Mouse (Mus musculus): Measurements from ENCODE around the gene Rbm25. TPM values are rescaled to one million over a fixed set of nuclear protein-coding genes. Genes with fewer than 3 reads are reported as not detected.
"Not testable (repeated sequence)": the region's sequence is repeated elsewhere in the genome, so short reads cannot be mapped to it uniquely, and the experiment has no call there.

Gene Rbm25
- polyA plus RNA-seq, 1 experiment, result 21.2 TPM

GRCm38 (mm10) chr12:83596191-83596954, 34.7 kb upstream of the Rbm25 start:
- peak overlapping the region; percentile 93 for H3K4me3 ChIP-seq (ENCODE audit: insufficient read depth, low read depth, low read length)
- TF ChIP-seq CTCF (conservative IDR thresholded peaks at IDR 0.05; ENCODE audit: insufficient read depth, insufficient read length, low read depth, low read length), result no peak
- TF ChIP-seq POLR2A (IDR thresholded peaks at IDR 0.05; ENCODE audit: low read depth, low read length), result no peak
- no peaks in the 10 kb centered on the region for H3K27me3 ChIP-seq (replicated peaks; ENCODE audit: control insufficient read depth, insufficient read depth, low read length)
- 1% methylated on average over 20 of the region's 20 CpGs for whole genome bisulfite sequencing
- DNase-seq, result peak; percentile 34
- H3K36me3 ChIP-seq (ENCODE audit: control insufficient read depth, insufficient read depth, low read length), result no peaks in the 10 kb centered on the region; the same call in 1 of the 2 replicates
- H3K27ac ChIP-seq (ENCODE audit: insufficient read depth, low read depth, low read length), result peak overlapping the region; percentile 74
- peaks cover 4% of the 10 kb centered on the region; the same call in 1 of the 2 replicates for H3K4me1 ChIP-seq (ENCODE audit: control insufficient read depth, insufficient read depth, low read length)

GRCm38 (mm10) chr12:83597025-83597501, 34.0 kb upstream of the Rbm25 start, which contains the start of gene Zfyve1:
Gene Zfyve1 (minus strand): TSS chr12:83597222.
- peak; percentile 98 for DNase-seq
- peak within 1 kb of the TSS; percentile 93 for H3K4me3 ChIP-seq (ENCODE audit: insufficient read depth, low read depth, low read length)
- TF ChIP-seq POLR2A (IDR thresholded peaks at IDR 0.05; ENCODE audit: low read depth, low read length) (peak; percentile 66), CTCF (conservative IDR thresholded peaks at IDR 0.05; ENCODE audit: insufficient read depth, insufficient read length, low read depth, low read length) (no peak)
- 0 out of 2 replicates have a peak, but pooled peaks cover 2% of the 10 kb centered on the region for H3K4me1 ChIP-seq (ENCODE audit: control insufficient read depth, insufficient read depth, low read length)
- H3K27ac ChIP-seq (ENCODE audit: insufficient read depth, low read depth, low read length), result peak within 1 kb of the TSS; percentile 74
- no peaks in the 10 kb centered on the region for H3K27me3 ChIP-seq (replicated peaks; ENCODE audit: control insufficient read depth, insufficient read depth, low read length)
- 1% methylated on average over 28 of the region's 28 CpGs for WGBS
- no peaks in the 10 kb centered on the region; the same call in 1 of the 2 replicates for H3K36me3 ChIP-seq (ENCODE audit: control insufficient read depth, insufficient read depth, low read length)

- WGBS, result 68% methylated on average over 2 of the region's 2 CpGs
- H3K36me3 ChIP-seq (ENCODE audit: control insufficient read depth, insufficient read depth, low read length), result no peaks in the 10 kb centered on the region; the same call in 1 of the 2 replicates
- no peaks in the 10 kb centered on the region for H3K27me3 ChIP-seq (replicated peaks; ENCODE audit: control insufficient read depth, insufficient read depth, low read length)
- H3K27ac ChIP-seq (ENCODE audit: insufficient read depth, low read depth, low read length), result no peak overlapping the region
- H3K4me1 ChIP-seq (ENCODE audit: control insufficient read depth, insufficient read depth, low read length), result 0 out of 2 replicates have a peak, but pooled peaks cover 2% of the 10 kb centered on the region
- no peak for DNase-seq
- H3K4me3 ChIP-seq (ENCODE audit: insufficient read depth, low read depth, low read length), result no peak overlapping the region
- no peak for TF ChIP-seq CTCF (conservative IDR thresholded peaks at IDR 0.05; ENCODE audit: insufficient read depth, insufficient read length, low read depth, low read length)
- TF ChIP-seq POLR2A (IDR thresholded peaks at IDR 0.05; ENCODE audit: low read depth, low read length), result no peak
These were observed 33.2 kb upstream of the Rbm25 start for GRCm38 (mm10) chr12:83597881-83598280.

- no peak for TF ChIP-seq CTCF (conservative IDR thresholded peaks at IDR 0.05; ENCODE audit: insufficient read depth, insufficient read length, low read depth, low read length)
- no peak for TF ChIP-seq POLR2A (IDR thresholded peaks at IDR 0.05; ENCODE audit: low read depth, low read length)
- Histone ChIP-seq H3K27me3 (replicated peaks; ENCODE audit: control insufficient read depth, insufficient read depth, low read length) (no peaks in the 10 kb centered on the region), H3K36me3 (ENCODE audit: control insufficient read depth, insufficient read depth, low read length) (no peaks in the 10 kb centered on the region), H3K4me3 (ENCODE audit: insufficient read depth, low read depth, low read length) (no peak overlapping the region), H3K4me1 (ENCODE audit: control insufficient read depth, insufficient read depth, low read length) (no peaks in the 10 kb centered on the region), H3K27ac (ENCODE audit: insufficient read depth, low read depth, low read length) (no peak overlapping the region)
- no peak for DNase-seq
- WGBS, result 94% methylated on average over 5 of the region's 5 CpGs
These were observed 28.8 kb upstream of the Rbm25 start for GRCm38 (mm10) chr12:83602285-83602684.

GRCm38 (mm10) chr12:83606411-83606810, 24.6 kb upstream of the Rbm25 start:
- not testable (repeated sequence) for H3K27me3 ChIP-seq (replicated peaks; ENCODE audit: control insufficient read depth, insufficient read depth, low read length); H3K36me3 ChIP-seq (ENCODE audit: control insufficient read depth, insufficient read depth, low read length); H3K4me1 ChIP-seq (ENCODE audit: control insufficient read depth, insufficient read depth, low read length); H3K27ac ChIP-seq (ENCODE audit: insufficient read depth, low read depth, low read length); DNase-seq; H3K4me3 ChIP-seq (ENCODE audit: insufficient read depth, low read depth, low read length)
- WGBS, result 99% methylated on average over 2 of the region's 2 CpGs

GRCm38 (mm10) chr12:83617261-83617660, 13.8 kb upstream of the Rbm25 start:
- H3K4me3 ChIP-seq (ENCODE audit: insufficient read depth, low read depth, low read length), result no peak overlapping the region
- TF ChIP-seq POLR2A (IDR thresholded peaks at IDR 0.05; ENCODE audit: low read depth, low read length) (no peak), CTCF (conservative IDR thresholded peaks at IDR 0.05; ENCODE audit: insufficient read depth, insufficient read length, low read depth, low read length) (no peak)
- WGBS, result 94% methylated on average over 5 of the region's 5 CpGs

GRCm38 (mm10) chr12:83618981-83619380, 12.1 kb upstream of the Rbm25 start:
- peak; percentile 41 for DNase-seq
- peaks cover 5% of the 10 kb centered on the region; the same call in 1 of the 2 replicates for H3K4me1 ChIP-seq (ENCODE audit: control insufficient read depth, insufficient read depth, low read length)
- no peaks in the 10 kb centered on the region for H3K36me3 ChIP-seq (ENCODE audit: control insufficient read depth, insufficient read depth, low read length)
- no peak for TF ChIP-seq CTCF (conservative IDR thresholded peaks at IDR 0.05; ENCODE audit: insufficient read depth, insufficient read length, low read depth, low read length)
- no peak for TF ChIP-seq POLR2A (IDR thresholded peaks at IDR 0.05; ENCODE audit: low read depth, low read length)
- H3K27me3 ChIP-seq (replicated peaks; ENCODE audit: control insufficient read depth, insufficient read depth, low read length), result no peaks in the 10 kb centered on the region
- no peak overlapping the region for H3K4me3 ChIP-seq (ENCODE audit: insufficient read depth, low read depth, low read length)
- H3K27ac ChIP-seq (ENCODE audit: insufficient read depth, low read depth, low read length), result peak overlapping the region; percentile 31; the same call in 1 of the 2 replicates
- 52% methylated on average over 2 of the region's 2 CpGs for WGBS

More at GRCm38 (mm10) chr12:83617261-83617660, 13.8 kb upstream of the Rbm25 start:
- H3K27ac ChIP-seq (ENCODE audit: insufficient read depth, low read depth, low read length), result no peak overlapping the region
- peaks cover 5% of the 10 kb centered on the region; the same call in 1 of the 2 replicates for H3K4me1 ChIP-seq (ENCODE audit: control insufficient read depth, insufficient read depth, low read length)
- no peaks in the 10 kb centered on the region for H3K27me3 ChIP-seq (replicated peaks; ENCODE audit: control insufficient read depth, insufficient read depth, low read length)
- no peaks in the 10 kb centered on the region for H3K36me3 ChIP-seq (ENCODE audit: control insufficient read depth, insufficient read depth, low read length)
- DNase-seq, result no peak

GRCm38 (mm10) chr12:83620694-83621093, 10.3 kb upstream of the Rbm25 start:
- H3K27me3 ChIP-seq (replicated peaks; ENCODE audit: control insufficient read depth, insufficient read depth, low read length); DNase-seq; H3K36me3 ChIP-seq (ENCODE audit: control insufficient read depth, insufficient read depth, low read length); H3K27ac ChIP-seq (ENCODE audit: insufficient read depth, low read depth, low read length); H3K4me1 ChIP-seq (ENCODE audit: control insufficient read depth, insufficient read depth, low read length); H3K4me3 ChIP-seq (ENCODE audit: insufficient read depth, low read depth, low read length): not testable (repeated sequence)
- 72% methylated on average over 23 of the region's 23 CpGs for WGBS

All from kidney, adult 2 months (tissue).